Mouse (Mus musculus): ENCODE results near the gene Cap2. TPM values are rescaled to one million over a fixed set of nuclear protein-coding genes. Genes with fewer than 3 reads are reported as not detected.

Gene Cap2
- total and polyA plus RNA-seq, 2 experiments from 2014 or later: 13.1 to 21.9 TPM

GRCm38 (mm10) chr13:46517211-46517685 lies 15.6 kb downstream of the Cap2 start:
- ATAC-seq (ENCODE audit: low FRiP score) (no peak), DNase-seq (ENCODE audit: low spot score) (peak; percentile 67)
- TF ChIP-seq CTCF (IDR thresholded peaks at IDR 0.05): no peak
- H3K9ac ChIP-seq (replicated peaks; ENCODE audit: low read length, poor library complexity, severe bottlenecking): no peak overlapping the region
- no peaks in the 10 kb centered on the region for H3K27me3 ChIP-seq (ENCODE audit: insufficient read depth, low read length)
- H3K4me2 ChIP-seq (ENCODE audit: low read depth, low read length, poor library complexity, severe bottlenecking): no peak overlapping the region
- 55% methylated on average over 4 of the region's 4 CpGs for WGBS
- no peaks in the 10 kb centered on the region for H3K9me3 ChIP-seq (ENCODE audit: low read length)
- H3K4me1 ChIP-seq (ENCODE audit: insufficient read depth, low read length): no peaks in the 10 kb centered on the region
- no peak overlapping the region for H3K4me3 ChIP-seq (ENCODE audit: low read depth, low read length)
- no peaks in the 10 kb centered on the region for H3K36me3 ChIP-seq (ENCODE audit: insufficient read depth, low read length)
- no peak overlapping the region for H3K27ac ChIP-seq (ENCODE audit: low read depth, low read length)

DNA sequence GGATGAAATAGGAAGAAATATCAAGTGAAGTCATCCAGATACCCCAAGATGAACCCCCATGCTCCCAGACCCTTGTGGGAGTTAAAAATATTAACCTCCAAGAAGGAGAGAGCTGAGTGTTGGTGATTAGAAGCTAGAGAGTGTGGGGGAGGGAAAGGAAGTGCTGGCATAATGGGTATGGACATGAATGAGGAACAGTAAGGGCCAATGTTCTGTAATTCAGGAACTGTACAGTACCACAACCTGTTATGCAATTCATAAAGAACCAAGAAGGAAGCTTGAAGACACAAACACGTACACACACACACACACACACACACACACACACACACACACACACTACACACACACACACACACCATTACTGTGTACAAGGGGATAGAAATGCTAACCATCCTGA lies 19.8 kb downstream of the Cap2 start:
- DNase-seq (ENCODE audit: low spot score) (no peak), ATAC-seq (ENCODE audit: low FRiP score) (no peak)
- H3K27me3 ChIP-seq (ENCODE audit: insufficient read depth, low read length): no peaks in the 10 kb centered on the region
- no peak overlapping the region for H3K4me2 ChIP-seq (ENCODE audit: low read depth, low read length, poor library complexity, severe bottlenecking)
- H3K4me1 ChIP-seq (ENCODE audit: insufficient read depth, low read length): no peaks in the 10 kb centered on the region
- H3K27ac ChIP-seq (ENCODE audit: low read depth, low read length): no peak overlapping the region
- no peaks in the 10 kb centered on the region for H3K36me3 ChIP-seq (ENCODE audit: insufficient read depth, low read length)
- WGBS: 85% methylated on average over 1 of the region's 1 CpGs
- no peaks in the 10 kb centered on the region for H3K9me3 ChIP-seq (ENCODE audit: low read length)
- H3K9ac ChIP-seq (replicated peaks; ENCODE audit: low read length, poor library complexity, severe bottlenecking): no peak overlapping the region
- no peak overlapping the region for H3K4me3 ChIP-seq (ENCODE audit: low read depth, low read length)
- no peak for TF ChIP-seq CTCF (IDR thresholded peaks at IDR 0.05)

GRCm38 (mm10) chr13:46522798-46523197 lies 21.1 kb downstream of the Cap2 start:
- WGBS: 73% methylated on average over 4 of the region's 4 CpGs
- Histone ChIP-seq H3K4me2 (ENCODE audit: low read depth, low read length, poor library complexity, severe bottlenecking) (no peak overlapping the region), H3K9ac (replicated peaks; ENCODE audit: low read length, poor library complexity, severe bottlenecking) (no peak overlapping the region), H3K4me1 (ENCODE audit: insufficient read depth, low read length) (no peaks in the 10 kb centered on the region), H3K27me3 (ENCODE audit: insufficient read depth, low read length) (no peaks in the 10 kb centered on the region), H3K27ac (ENCODE audit: low read depth, low read length) (no peak overlapping the region), H3K4me3 (ENCODE audit: low read depth, low read length) (no peak overlapping the region), H3K36me3 (ENCODE audit: insufficient read depth, low read length) (no peaks in the 10 kb centered on the region), H3K9me3 (ENCODE audit: low read length) (no peaks in the 10 kb centered on the region)
- ATAC-seq (ENCODE audit: low FRiP score) (no peak), DNase-seq (ENCODE audit: low spot score) (peak; percentile 46)
- TF ChIP-seq CTCF (IDR thresholded peaks at IDR 0.05): no peak

DNA sequence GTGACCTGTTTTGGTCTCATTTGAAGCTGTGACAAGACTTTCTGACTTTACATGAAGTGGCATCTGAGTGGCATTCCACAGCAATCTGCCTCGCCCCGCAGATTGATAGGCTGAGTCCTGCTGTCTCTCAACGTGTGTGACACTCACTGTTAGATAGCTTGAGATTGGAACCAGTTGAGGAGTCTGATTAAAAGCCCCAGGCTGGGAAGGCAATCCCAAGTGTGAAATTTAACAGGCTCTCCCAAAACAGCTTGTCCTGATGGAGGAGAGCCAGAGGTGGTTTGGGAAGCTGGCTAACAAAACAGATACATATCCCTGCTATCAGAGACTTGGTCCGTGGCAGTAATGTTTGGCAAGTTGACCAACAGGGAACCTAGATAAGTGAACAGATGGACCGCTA lies 21.6 kb downstream of the Cap2 start:
- Histone ChIP-seq H3K9ac (replicated peaks; ENCODE audit: low read length, poor library complexity, severe bottlenecking) (no peak overlapping the region), H3K27me3 (ENCODE audit: insufficient read depth, low read length) (no peaks in the 10 kb centered on the region), H3K36me3 (ENCODE audit: insufficient read depth, low read length) (no peaks in the 10 kb centered on the region), H3K4me3 (ENCODE audit: low read depth, low read length) (no peak overlapping the region), H3K9me3 (ENCODE audit: low read length) (no peaks in the 10 kb centered on the region), H3K4me2 (ENCODE audit: low read depth, low read length, poor library complexity, severe bottlenecking) (no peak overlapping the region), H3K27ac (ENCODE audit: low read depth, low read length) (no peak overlapping the region), H3K4me1 (ENCODE audit: insufficient read depth, low read length) (no peaks in the 10 kb centered on the region)
- no peak for TF ChIP-seq CTCF (IDR thresholded peaks at IDR 0.05)
- DNase-seq (ENCODE audit: low spot score) (peak; percentile 48), ATAC-seq (ENCODE audit: low FRiP score) (no peak)
- 46% methylated on average over 5 of the region's 5 CpGs for WGBS

GRCm38 (mm10) chr13:46523712-46524111 lies 22.1 kb downstream of the Cap2 start:
- Histone ChIP-seq H3K9ac (replicated peaks; ENCODE audit: low read length, poor library complexity, severe bottlenecking) (no peak overlapping the region), H3K4me2 (ENCODE audit: low read depth, low read length, poor library complexity, severe bottlenecking) (no peak overlapping the region; the same call in 1 of the 2 replicates), H3K9me3 (ENCODE audit: low read length) (no peaks in the 10 kb centered on the region), H3K27ac (ENCODE audit: low read depth, low read length) (no peak overlapping the region), H3K27me3 (ENCODE audit: insufficient read depth, low read length) (no peaks in the 10 kb centered on the region), H3K4me3 (ENCODE audit: low read depth, low read length) (no peak overlapping the region), H3K4me1 (ENCODE audit: insufficient read depth, low read length) (no peaks in the 10 kb centered on the region), H3K36me3 (ENCODE audit: insufficient read depth, low read length) (no peaks in the 10 kb centered on the region)
- no peak for TF ChIP-seq CTCF (IDR thresholded peaks at IDR 0.05)
- DNase-seq (ENCODE audit: low spot score) (peak; percentile 22), ATAC-seq (ENCODE audit: low FRiP score) (no peak)
- WGBS: 53% methylated on average over 12 of the region's 12 CpGs

- no peak for ATAC-seq (ENCODE audit: low FRiP score)
These were observed 23.9 kb downstream of the Cap2 start for GRCm38 (mm10) chr13:46525295-46526255.

More at GRCm38 (mm10) chr13:46525295-46526255, 23.9 kb downstream of the Cap2 start:
- Histone ChIP-seq H3K9ac (replicated peaks; ENCODE audit: low read length, poor library complexity, severe bottlenecking) (no peak overlapping the region), H3K4me1 (ENCODE audit: insufficient read depth, low read length) (no peaks in the 10 kb centered on the region), H3K27me3 (ENCODE audit: insufficient read depth, low read length) (no peaks in the 10 kb centered on the region), H3K4me3 (ENCODE audit: low read depth, low read length) (no peak overlapping the region), H3K27ac (ENCODE audit: low read depth, low read length) (no peak overlapping the region), H3K36me3 (ENCODE audit: insufficient read depth, low read length) (no peaks in the 10 kb centered on the region), H3K4me2 (ENCODE audit: low read depth, low read length, poor library complexity, severe bottlenecking) (no peak overlapping the region), H3K9me3 (ENCODE audit: low read length) (no peaks in the 10 kb centered on the region)
- WGBS: 87% methylated on average over 18 of the region's 18 CpGs
- DNase-seq (ENCODE audit: low spot score): no peak
- TF ChIP-seq CTCF (IDR thresholded peaks at IDR 0.05): no peak

Measured in midbrain, postnatal 0 days (tissue).